Mouse (Mus musculus) stomach, embryonic 16.5 days (tissue): Measurements from ENCODE around the gene Hrk. TPM values are rescaled to one million over a fixed set of nuclear protein-coding genes. Genes with fewer than 3 reads are reported as not detected.

Source experiments
- ATAC-seq: fragments of 200-750 bp; cut with Nextera tagmentation; 2 replicates; pipeline ENCODE4 v1.8.0; 2017; ENCODE audit warnings: moderate number of reproducible peaks, moderate TSS enrichment; ENCODE audit not compliant: insufficient read depth, low FRiP score
- H3K27ac ChIP-seq: fragments of 300-500 bp; sonication (generic); 2 replicates; pipeline ENCODE4 v1.5.1; 2014; ENCODE audit warnings: low read length
- H3K27me3 ChIP-seq: fragments of 300-500 bp; sonication (generic); 2 replicates; pipeline ENCODE4 v1.6.1; 2014; ENCODE audit warnings: low read length, control low read depth, mixed read lengths; ENCODE audit not compliant: control insufficient read depth, insufficient read depth
- H3K36me3 ChIP-seq: fragments of 300-500 bp; sonication (generic); 2 replicates; pipeline ENCODE4 v1.6.1; 2014; ENCODE audit warnings: low read length; ENCODE audit not compliant: control insufficient read depth, insufficient read depth
- H3K4me1 ChIP-seq: fragments of 300-500 bp; sonication (generic); 2 replicates; pipeline ENCODE4 v1.6.1; 2014; ENCODE audit warnings: low read length, control low read depth, mixed read lengths; ENCODE audit not compliant: control insufficient read depth, insufficient read depth
- H3K4me2 ChIP-seq: fragments of 300-500 bp; sonication (generic); 2 replicates; pipeline ENCODE4 v1.6.1; 2014; ENCODE audit warnings: low read depth, low read length, mixed read lengths
- H3K4me3 ChIP-seq: fragments of 300-500 bp; sonication (generic); replicated peaks from 2 replicates; pipeline ENCODE4 v1.5.1; 2014; ENCODE audit warnings: mild to moderate bottlenecking, low read length
- H3K9ac ChIP-seq: fragments of 300-500 bp; sonication (generic); 2 replicates; pipeline ENCODE4 v1.6.1; 2014; ENCODE audit warnings: low read length
- H3K9me3 ChIP-seq: fragments of 300-500 bp; sonication (generic); replicated peaks from 2 replicates; pipeline ENCODE4 v1.6.1; 2016; ENCODE audit warnings: low read length, control low read depth; ENCODE audit not compliant: control insufficient read depth
- WGBS: fragments of 180-500 bp; shearing (Covaris S2); extraction: QIAGEN DNeasy Blood & Tissue Kit; methylation state at CpG from one replicate; pipeline ENCODE4 v1.1.7; 2014; 5-methylcytosine and 5-hydroxymethylcytosine counted together
- polyA plus RNA-seq: library from polyadenylated mRNA; unstranded; fragments of >200 nt; fragmentation: Nextera tagmentation; extraction: Ambion mirVana; gene quantifications from 2 replicates; pipeline ENCODE4 v1.2.1, GENCODE M21; 2015

Hrk gene
- polyA plus RNA-seq, 1 experiment from 2014 or later: 0.52 TPM

GRCm38 (mm10) chr5:118190491-118190890 lies 26.0 kb downstream of the Hrk start:
- peaks cover 8% of the 10 kb centered on the region for H3K27me3 ChIP-seq
- H3K4me3 ChIP-seq: no peak overlapping the region
- 77% methylated on average over 9 of the region's 9 CpGs for WGBS
- no peaks in the 10 kb centered on the region for H3K4me1 ChIP-seq
- no peak overlapping the region for H3K9ac ChIP-seq
- H3K36me3 ChIP-seq: no peaks in the 10 kb centered on the region
- no peak overlapping the region for H3K27ac ChIP-seq
- no peak for ATAC-seq
- H3K4me2 ChIP-seq: no peak overlapping the region
- H3K9me3 ChIP-seq: no peaks in the 10 kb centered on the region

DNA sequence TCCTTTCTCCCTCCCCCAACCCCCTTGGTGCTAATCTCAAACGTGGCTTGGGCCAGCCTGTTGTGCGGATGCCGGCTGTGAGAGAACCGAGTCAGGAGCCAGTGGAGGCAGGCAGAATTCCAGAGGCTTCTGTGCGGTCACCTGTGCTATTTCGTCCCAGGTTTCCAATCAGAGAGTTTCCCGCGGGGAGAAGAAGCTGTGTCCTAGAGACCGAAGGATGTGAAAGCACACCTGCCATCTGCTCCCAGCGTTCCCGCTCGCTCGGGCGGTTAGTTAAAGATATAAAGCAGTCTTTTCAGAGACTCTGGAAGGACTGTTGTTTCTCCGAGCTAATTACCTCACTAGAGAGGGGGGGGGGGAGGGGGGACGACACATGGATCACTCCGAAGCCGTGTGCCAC lies 27.8 kb downstream of the Hrk start:
- Histone ChIP-seq H3K9me3 (no peaks in the 10 kb centered on the region), H3K36me3 (no peaks in the 10 kb centered on the region), H3K9ac (no peak overlapping the region), H3K27ac (no peak overlapping the region), H3K27me3 (peaks cover 8% of the 10 kb centered on the region), H3K4me3 (no peak overlapping the region), H3K4me2 (no peak overlapping the region), H3K4me1 (no peaks in the 10 kb centered on the region)
- WGBS: 28% methylated on average over 18 of the region's 18 CpGs
- ATAC-seq: no peak

DNA sequence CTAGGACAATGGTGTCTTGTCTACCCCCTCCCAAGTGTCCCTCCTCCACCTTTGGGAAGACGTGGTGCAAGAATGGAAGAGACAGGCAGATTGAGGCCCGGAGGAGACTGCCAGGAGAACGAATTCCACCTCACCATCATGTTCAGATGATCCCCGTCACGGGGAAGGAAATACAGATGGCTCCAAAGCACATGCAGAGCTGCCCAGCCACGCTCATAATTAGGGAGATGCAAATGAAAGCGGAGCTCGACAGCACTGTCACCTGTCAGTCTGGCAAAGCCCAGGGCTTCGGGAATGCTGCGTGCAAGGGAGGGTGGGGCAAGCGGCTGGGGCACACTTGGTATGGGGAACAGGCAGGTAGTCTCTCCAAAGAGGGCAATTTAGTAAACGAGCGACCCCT lies 33.0 kb downstream of the Hrk start:
- Histone ChIP-seq H3K27ac (no peak overlapping the region), H3K9ac (no peak overlapping the region), H3K4me3 (no peak overlapping the region), H3K4me2 (no peak overlapping the region), H3K4me1 (no peaks in the 10 kb centered on the region), H3K27me3 (no peaks in the 10 kb centered on the region; the same call in 1 of the 2 replicates), H3K9me3 (no peaks in the 10 kb centered on the region), H3K36me3 (no peaks in the 10 kb centered on the region)
- no peak for ATAC-seq
- WGBS: 74% methylated on average over 13 of the region's 13 CpGs

- H3K36me3 ChIP-seq: no peaks in the 10 kb centered on the region
- ATAC-seq: no peak
- no peak overlapping the region for H3K27ac ChIP-seq
- H3K9me3 ChIP-seq: no peaks in the 10 kb centered on the region
- no peaks in the 10 kb centered on the region for H3K27me3 ChIP-seq
- H3K9ac ChIP-seq: no peak overlapping the region
- 70% methylated on average over 5 of the region's 5 CpGs for WGBS
- no peaks in the 10 kb centered on the region for H3K4me1 ChIP-seq
- H3K4me3 ChIP-seq: no peak overlapping the region
- no peak overlapping the region for H3K4me2 ChIP-seq
These were observed 35.2 kb downstream of the Hrk start for GRCm38 (mm10) chr5:118199670-118200069.

GRCm38 (mm10) chr5:118204675-118205440 lies 40.4 kb downstream of the Hrk start:
- Histone ChIP-seq H3K4me1 (no peaks in the 10 kb centered on the region), H3K27me3 (no peaks in the 10 kb centered on the region), H3K9ac (no peak overlapping the region), H3K4me3 (no peak overlapping the region), H3K27ac (no peak overlapping the region), H3K36me3 (no peaks in the 10 kb centered on the region), H3K9me3 (no peaks in the 10 kb centered on the region), H3K4me2 (no peak overlapping the region)
- WGBS: 52% methylated on average over 16 of the region's 16 CpGs
- ATAC-seq: no peak

DNA sequence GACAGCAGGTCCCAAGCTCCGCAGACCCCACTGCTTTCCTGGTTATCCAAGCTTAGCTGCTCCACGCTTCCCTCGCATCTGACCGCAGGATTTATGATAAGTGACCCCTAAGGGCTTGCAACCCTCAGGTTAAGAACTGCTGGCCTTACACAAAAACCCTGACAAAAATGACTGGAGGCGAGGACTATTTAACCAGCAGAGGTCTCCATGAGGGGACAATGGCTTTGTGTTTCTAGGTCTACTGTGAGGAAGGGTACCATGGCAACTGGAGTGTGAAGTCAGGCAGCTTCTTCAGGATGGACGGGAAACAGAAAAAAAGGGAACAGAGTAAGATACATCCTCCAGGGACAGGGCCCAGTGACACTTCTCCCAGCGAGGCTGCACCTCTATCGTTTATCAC lies 41.4 kb downstream of the Hrk start:
- H3K27me3 ChIP-seq: no peaks in the 10 kb centered on the region
- H3K9me3 ChIP-seq: no peaks in the 10 kb centered on the region
- H3K4me2 ChIP-seq: no peak overlapping the region
- H3K4me1 ChIP-seq: no peaks in the 10 kb centered on the region
- no peaks in the 10 kb centered on the region for H3K36me3 ChIP-seq
- WGBS: 79% methylated on average over 8 of the region's 8 CpGs
- H3K27ac ChIP-seq: no peak overlapping the region
- ATAC-seq: no peak
- H3K4me3 ChIP-seq: no peak overlapping the region
- no peak overlapping the region for H3K9ac ChIP-seq

DNA sequence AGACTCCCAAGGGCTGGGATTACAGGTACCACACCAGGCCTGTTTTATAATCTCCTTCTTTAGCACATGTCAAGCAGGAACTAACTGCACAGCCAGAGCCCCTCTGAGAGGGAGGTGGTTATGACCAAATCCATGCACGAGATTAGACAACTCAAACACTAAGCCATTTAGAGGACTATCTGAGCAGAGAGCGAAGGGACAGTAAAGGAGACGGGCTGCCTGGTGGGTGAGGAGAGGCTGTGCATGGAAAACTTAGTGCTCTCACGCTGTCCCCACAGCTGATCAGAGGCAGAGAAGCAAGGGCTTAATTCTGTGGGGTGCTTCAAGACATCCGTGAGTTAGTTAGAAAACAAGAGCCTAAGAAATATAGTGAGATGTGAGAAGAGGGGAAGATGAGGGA lies 49.6 kb downstream of the Hrk start:
- Histone ChIP-seq H3K9ac (peak overlapping the region; percentile 42; the same call in 1 of the 2 replicates), H3K4me1 (no peaks in the 10 kb centered on the region), H3K27me3 (no peaks in the 10 kb centered on the region), H3K4me3 (peak overlapping the region; percentile 35), H3K4me2 (peak overlapping the region; percentile 55), H3K27ac (no peak overlapping the region), H3K9me3 (no peaks in the 10 kb centered on the region), H3K36me3 (no peaks in the 10 kb centered on the region)
- ATAC-seq: no peak
- 22% methylated on average over 5 of the region's 5 CpGs for WGBS

GRCm38 (mm10) chr5:118214418-118215154 lies 50.1 kb downstream of the Hrk start:
- H3K27me3 ChIP-seq: no peaks in the 10 kb centered on the region
- no peaks in the 10 kb centered on the region for H3K9me3 ChIP-seq
- peak overlapping the region; percentile 55 for H3K4me2 ChIP-seq
- peak overlapping the region; percentile 35 for H3K4me3 ChIP-seq
- 6% methylated on average over 24 of the region's 24 CpGs for WGBS
- no peak overlapping the region for H3K27ac ChIP-seq
- no peaks in the 10 kb centered on the region for H3K4me1 ChIP-seq
- peak; percentile 80 for ATAC-seq
- H3K9ac ChIP-seq: peak overlapping the region; percentile 42; the same call in 1 of the 2 replicates
- no peaks in the 10 kb centered on the region for H3K36me3 ChIP-seq

GRCm38 (mm10) chr5:118217410-118217809 lies 53.0 kb downstream of the Hrk start:
- Histone ChIP-seq H3K27ac (no peak overlapping the region), H3K4me2 (no peak overlapping the region), H3K9ac (no peak overlapping the region), H3K27me3 (no peaks in the 10 kb centered on the region), H3K4me1 (no peaks in the 10 kb centered on the region), H3K9me3 (no peaks in the 10 kb centered on the region), H3K36me3 (no peaks in the 10 kb centered on the region), H3K4me3 (no peak overlapping the region)
- WGBS: 47% methylated on average over 6 of the region's 6 CpGs
- no peak for ATAC-seq
